Mouse (Mus musculus) layer of hippocampus, adult 2 months (tissue): ENCODE results near the gene Cntn3. TPM values are rescaled to one million over a fixed set of nuclear protein-coding genes. Genes with fewer than 3 reads are reported as not detected.

Source experiments
- DNase-seq, 2 experiments: peaks; one replicate each; pipeline ENCODE4 v3.0.0; 2022; ENCODE audit warnings: low spot score in 2 of 2
- H3K27ac ChIP-seq: fragments of 200-600 bp; 2 replicates; pipeline ENCODE4 v1.8.1; 2022
- H3K4me3 ChIP-seq: fragments of 200-600 bp; 2 replicates; pipeline ENCODE4 v1.8.1; 2022; ENCODE audit warnings: mild to moderate bottlenecking
- CTCF ChIP-seq: fragments of 200-600 bp; conservative IDR thresholded peaks from 2 replicates; pipeline ENCODE4 v1.8.1; 2022; ENCODE audit warnings: antibody characterized with exemption, mild to moderate bottlenecking, moderate library complexity
- total RNA-seq, 2 experiments: library from RNA; stranded (reverse); gene quantifications; 2 replicates each; pipeline ENCODE4 v1.2.3; 2021

Cntn3 gene
- total RNA-seq, 2 experiments from 2014 or later, result 12.1 to 13.7 TPM

DNA sequence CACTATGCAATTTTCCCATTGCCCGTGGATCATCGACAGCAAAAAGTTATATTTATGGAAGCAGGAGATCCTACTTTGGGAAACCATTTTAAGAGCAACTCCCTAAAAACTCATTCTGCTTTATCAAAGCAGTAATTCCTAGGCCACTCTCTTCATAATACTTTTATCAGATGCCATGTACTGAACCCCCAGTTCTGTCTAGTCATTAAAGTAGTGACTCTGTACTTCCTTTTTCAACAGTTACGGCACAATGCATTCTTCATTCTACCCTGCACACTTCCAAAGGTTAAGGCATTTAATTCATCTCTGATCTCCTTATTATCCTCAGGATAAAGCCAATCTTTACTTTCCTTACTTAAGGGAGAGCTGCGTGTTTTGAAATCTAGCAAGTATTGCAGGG lies 184.3 kb downstream of the Cntn3 start:
- no peak for DNase-seq

DNA sequence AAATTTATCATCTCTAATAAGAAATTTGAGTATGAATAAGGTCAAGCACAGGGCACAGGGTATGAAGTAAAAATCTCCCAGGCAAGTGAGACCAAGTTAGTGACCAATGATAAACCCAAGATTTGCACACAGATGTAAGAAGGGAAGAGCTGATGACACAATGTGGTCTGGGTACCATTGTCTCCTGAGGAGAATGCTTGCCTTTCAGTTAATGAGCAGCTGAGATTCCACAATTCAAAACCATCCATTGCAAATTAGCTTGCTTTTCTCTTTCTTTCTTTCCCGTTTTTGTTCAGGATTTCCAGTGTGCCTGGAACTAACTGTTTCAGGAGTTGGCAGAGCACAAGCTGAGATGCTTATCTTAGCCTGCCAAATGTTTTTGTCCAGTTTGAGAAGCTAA lies 200.8 kb downstream of the Cntn3 start:
- TF ChIP-seq CTCF, result no peak

More for the DNA sequence above, 184.3 kb downstream of the Cntn3 start:
- Histone ChIP-seq H3K4me3 (no peak overlapping the region), H3K27ac (no peak overlapping the region)
- no peak for TF ChIP-seq CTCF

DNA sequence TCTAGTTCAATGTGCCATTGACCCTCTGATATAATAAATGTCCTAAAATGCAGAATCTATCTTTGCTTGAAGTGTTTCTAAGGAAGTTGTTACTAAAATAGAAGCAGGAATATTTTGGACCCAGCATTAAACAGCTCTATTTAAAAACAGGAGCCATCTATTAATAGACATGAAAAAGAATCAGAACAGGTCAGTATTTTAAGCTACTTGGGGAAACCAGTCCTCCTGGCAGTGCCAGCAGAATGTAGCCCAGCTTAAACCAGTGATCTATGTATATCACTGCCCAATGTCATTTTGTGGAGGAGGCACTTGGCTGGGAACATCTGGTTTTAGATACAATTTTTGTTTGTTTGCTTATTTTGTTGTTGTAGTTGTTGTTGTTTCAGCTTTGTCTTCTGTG lies 209.0 kb downstream of the Cntn3 start:
- TF ChIP-seq CTCF, result no peak
- H3K27ac ChIP-seq, result peak overlapping the region; percentile 63
- DNase-seq, result no peak
- H3K4me3 ChIP-seq, result no peak overlapping the region

More for the DNA sequence above, 200.8 kb downstream of the Cntn3 start:
- no peak for DNase-seq
- no peak overlapping the region for H3K27ac ChIP-seq
- H3K4me3 ChIP-seq, result no peak overlapping the region

DNA sequence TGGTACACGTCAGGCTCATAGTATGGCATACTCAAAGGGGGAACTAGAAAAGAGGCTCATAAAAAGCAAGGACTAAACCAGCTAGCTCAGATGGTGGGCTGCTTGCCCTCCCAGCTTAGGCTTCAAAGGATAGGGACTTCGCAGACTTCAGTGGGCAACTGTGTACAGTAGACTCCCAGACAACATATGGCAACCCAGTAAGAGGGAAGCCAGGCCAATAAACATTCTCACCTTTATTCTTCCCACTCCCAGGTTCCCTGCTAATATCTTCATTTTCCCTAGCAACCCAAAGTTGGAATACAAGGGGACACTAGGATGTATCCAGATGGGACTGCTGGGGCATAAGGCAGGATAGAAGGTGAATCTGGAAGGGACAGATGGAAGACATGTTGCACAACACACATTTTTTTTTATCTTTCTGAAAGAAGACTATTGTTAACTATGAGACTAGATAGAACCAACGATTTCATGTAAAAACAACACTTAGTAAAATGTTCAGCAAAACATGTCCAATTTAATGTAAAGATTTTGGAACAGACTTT lies 209.5 kb downstream of the Cntn3 start:
- peak; percentile 45 to 49 for DNase-seq
- TF ChIP-seq CTCF, result no peak

DNA sequence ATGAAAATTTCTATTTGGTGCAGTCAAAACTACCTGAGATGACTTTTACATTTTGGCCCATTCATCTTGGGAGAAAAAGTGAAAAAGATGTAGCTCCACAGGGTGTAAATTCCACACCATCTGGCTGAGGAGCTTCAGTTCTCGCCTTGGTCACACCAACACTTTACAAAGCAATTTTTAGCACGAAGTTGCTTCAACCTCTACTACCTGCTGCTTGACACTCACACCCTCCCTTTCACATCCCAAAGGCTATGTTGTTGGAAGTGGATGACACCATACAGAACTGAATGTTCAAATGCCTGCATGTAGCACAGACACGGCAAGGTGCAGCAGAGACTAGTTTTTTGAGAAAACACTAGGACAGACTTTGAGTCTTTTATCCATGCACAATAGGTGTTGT lies 240.8 kb downstream of the Cntn3 start:
- DNase-seq, result no peak

More for the DNA sequence above, 209.5 kb downstream of the Cntn3 start:
- no peak overlapping the region for H3K4me3 ChIP-seq
- peak overlapping the region; percentile 63 for H3K27ac ChIP-seq

DNA sequence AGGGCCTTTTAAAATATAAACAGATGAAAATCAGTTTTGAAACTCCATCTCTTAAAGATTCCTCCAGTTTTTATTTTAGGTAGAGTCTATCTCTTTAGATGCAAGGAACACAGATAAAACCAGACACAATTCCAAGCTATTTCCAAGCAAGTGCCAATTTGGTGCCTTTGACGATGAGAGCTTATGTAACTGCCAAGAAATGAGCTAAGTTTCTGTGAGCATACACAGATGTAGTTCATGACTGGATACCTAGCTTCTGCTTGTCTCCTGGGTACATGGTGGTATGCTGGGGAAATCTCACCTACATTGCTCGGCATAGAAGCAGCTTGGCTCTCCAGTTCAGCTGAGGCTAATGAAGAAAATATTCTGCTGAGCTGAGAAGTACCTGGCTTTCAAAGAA lies 246.2 kb downstream of the Cntn3 start:
- no peak for DNase-seq
- H3K27ac ChIP-seq, result no peak overlapping the region
- no peak overlapping the region for H3K4me3 ChIP-seq
- no peak for TF ChIP-seq CTCF

More for the DNA sequence above, 240.8 kb downstream of the Cntn3 start:
- Histone ChIP-seq H3K27ac (no peak overlapping the region), H3K4me3 (no peak overlapping the region)
- TF ChIP-seq CTCF, result no peak

DNA sequence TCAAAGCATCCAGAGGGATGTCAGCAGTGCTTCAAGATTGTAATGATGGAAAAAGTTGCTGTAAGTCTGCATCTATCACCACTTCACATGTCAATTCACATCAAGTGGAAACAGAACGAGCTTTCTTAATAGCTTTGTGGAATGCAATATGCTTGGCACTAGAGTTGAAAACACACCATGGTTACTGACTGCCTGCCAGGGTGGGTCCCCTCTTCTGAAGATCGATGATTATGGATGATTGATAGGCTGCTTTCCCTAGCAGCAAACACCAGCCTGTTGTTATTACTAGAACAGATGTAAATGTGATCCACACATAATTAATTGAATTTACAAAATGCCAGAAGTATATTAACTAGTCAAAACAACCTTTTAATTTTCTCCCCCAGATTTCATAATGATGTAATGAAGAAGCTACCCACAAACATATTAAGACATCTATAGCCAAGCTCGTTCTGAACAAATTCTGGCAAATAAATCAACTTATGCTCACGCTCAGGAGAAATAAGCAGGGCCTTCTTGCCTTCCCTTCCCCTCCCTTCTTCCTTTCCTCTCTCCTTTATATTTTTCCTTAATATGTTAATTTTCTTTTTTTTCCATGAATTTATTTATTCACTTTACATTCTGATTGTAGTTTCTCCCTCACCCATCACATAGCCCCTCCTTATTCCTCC lies 250.2 kb downstream of the Cntn3 start:
- H3K27ac ChIP-seq, result no peak overlapping the region
- no peak for TF ChIP-seq CTCF
- DNase-seq, result peak; percentile 26 to 65
- no peak overlapping the region for H3K4me3 ChIP-seq

DNA sequence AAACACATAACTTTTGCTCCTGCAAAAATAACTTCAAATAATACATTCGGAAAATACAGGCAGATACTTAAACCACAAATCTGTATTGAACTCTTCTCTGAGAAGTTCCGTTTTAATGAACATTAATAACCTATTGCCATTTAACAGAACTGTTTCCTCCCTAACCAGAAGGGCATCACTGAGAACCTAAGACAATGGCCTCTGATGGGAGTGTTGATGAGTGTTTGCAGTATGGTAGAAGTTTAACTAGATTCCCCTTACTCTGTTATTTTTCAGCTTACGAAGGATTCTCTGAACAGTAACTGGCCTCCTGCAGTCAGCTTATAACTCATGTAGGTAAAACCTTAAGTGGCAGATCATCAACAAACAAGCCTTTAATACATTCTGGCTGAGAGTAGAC lies 253.1 kb downstream of the Cntn3 start:
- Histone ChIP-seq H3K4me3 (no peak overlapping the region), H3K27ac (no peak overlapping the region)
- no peak for DNase-seq
- TF ChIP-seq CTCF, result no peak

DNA sequence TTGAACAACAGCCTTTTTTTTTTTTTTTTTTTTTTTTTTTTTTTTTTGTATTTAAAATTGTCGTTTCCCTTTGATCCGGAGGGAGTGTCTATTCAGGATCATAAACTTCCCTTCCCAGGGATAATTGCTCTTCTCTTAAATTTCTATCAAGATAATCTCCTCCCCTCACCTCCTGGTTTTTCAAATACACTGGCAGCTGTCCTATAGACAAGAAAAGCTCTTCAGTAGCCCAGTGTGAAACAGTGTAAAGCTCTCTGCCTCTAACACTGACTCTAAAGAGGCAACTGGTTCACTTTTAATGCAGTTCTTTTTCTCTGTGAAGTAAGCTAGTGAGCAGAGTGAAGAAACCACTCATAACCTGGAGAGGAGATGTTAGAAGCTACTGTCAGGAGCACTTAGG lies 290.0 kb downstream of the Cntn3 start:
- no peak for DNase-seq
- TF ChIP-seq CTCF, result no peak
- no peak overlapping the region for H3K4me3 ChIP-seq

DNA sequence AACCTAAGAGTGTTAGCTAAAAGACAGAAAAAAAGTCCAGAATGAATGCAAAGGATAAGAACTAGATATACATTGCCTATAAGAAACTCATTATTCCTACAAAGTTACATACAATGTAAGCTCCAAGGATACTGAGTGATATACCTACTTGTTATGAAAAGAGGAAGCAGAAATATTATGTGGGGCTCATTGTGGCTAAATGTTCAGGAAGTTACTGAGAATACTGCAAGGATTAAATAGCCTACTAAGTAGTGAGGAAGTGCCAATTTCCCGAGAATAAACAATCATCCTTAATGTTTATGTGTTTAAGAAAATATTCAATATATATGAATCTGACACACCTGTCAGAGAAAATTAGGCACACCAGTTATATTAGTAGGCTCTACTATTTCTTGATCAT lies 341.9 kb downstream of the Cntn3 start:
- no peak overlapping the region for H3K4me3 ChIP-seq
- no peak for DNase-seq
- TF ChIP-seq CTCF, result no peak
- H3K27ac ChIP-seq, result no peak overlapping the region

More for the DNA sequence above, 290.0 kb downstream of the Cntn3 start:
- H3K27ac ChIP-seq, result no peak overlapping the region

DNA sequence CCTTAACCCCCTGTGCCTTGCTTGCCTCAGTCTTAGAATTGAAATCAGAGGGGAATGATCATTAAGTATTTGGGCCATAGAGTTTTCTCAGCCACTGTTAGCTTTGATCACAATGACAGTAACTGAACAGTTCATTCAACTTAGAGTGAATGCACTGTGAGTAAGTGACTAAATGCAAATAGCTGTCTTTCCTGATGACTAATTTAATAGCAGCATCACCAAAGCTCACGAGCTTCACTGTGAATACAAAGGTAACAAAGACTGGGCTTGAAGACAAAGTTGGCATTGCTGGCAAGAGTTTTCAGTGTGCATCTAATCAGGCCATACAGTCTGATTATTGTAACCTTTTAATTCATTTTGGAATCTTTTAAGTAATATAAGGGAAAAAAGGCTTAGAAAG lies 386.6 kb downstream of the Cntn3 start:
- TF ChIP-seq CTCF, result no peak
- Histone ChIP-seq H3K27ac (no peak overlapping the region), H3K4me3 (no peak overlapping the region)
- DNase-seq, result no peak

DNA sequence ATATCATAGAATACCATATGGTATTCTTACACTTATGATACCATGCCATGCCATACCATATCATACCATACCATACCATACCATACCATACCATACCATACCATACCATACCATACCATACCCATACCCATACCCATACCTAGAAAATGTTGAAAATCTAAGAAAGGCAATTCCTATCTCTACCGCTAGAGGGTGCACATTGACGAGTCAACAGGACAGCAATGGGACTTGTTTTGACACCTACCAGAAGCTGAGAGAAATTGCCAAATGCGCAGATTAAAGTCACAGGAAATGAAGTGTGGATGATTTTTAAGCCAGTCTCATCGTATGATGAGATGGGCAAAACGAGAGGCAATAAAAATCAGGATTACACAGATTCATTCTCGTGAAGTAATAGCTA lies 402.0 kb downstream of the Cntn3 start:
- TF ChIP-seq CTCF, result peak; percentile 78
- H3K4me3 ChIP-seq, result no peak overlapping the region
- peak; percentile 23 to 37 for DNase-seq
- no peak overlapping the region for H3K27ac ChIP-seq

DNA sequence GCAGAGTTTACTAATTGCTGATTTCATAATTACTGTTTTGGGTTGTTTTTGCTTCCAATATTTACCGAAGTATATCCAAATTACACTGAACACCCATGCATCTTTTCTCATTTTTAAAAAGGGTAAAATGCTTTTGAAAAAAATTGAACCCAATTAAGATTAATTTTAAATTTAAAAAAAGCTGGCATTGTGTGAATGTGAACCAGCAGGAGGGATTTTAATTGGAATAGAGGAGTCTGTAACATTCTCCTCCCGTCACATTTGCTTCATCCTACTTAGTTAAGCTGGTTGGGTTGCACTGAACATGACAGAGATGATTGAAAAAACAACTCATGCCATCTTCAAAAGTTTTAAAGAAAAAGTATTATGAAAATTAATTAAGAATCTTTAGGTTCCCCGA lies 411.7 kb downstream of the Cntn3 start:
- Histone ChIP-seq H3K27ac (no peak overlapping the region), H3K4me3 (no peak overlapping the region)
- TF ChIP-seq CTCF, result no peak
- no peak for DNase-seq

DNA sequence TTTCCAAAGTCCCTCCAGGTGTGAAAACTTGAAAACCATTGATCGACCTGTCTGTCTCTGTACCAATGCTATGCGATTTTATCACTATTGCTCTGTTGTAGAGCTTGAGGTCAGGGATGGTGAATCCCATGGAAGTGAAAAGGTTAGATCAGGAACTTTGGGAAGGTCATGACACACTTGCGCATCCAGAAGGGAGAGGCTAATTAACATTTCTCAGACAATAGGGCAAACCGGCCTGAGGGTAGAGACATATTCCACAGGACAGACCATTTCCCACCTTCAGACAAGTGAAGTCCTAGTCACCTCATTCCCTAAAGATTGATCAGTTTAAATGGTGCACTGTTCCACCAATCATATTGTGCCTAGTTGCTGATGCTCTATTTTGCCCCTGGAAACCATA lies 451.2 kb downstream of the Cntn3 start:
- no peak overlapping the region for H3K4me3 ChIP-seq
- DNase-seq, result no peak
- H3K27ac ChIP-seq, result no peak overlapping the region
- no peak for TF ChIP-seq CTCF

DNA sequence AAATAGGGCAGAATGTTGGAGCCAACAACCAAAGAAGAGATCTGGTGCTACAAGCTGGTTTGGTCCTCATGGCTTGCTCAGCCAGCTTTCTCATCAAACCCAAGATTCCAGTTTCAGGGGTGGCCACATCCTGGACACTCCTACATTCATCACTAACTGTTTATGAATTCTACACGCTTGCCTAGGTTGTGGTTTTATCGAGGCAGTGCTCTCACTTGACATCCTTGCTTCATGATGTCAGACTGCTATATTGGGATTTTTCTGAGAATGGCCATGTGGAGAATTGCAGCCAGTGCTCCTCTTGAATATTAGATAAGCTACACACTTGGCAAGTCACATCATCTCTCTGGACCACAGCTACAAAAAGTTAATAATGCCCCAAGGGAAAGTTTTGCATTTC lies 452.9 kb downstream of the Cntn3 start:
- DNase-seq, result no peak
- no peak for TF ChIP-seq CTCF
- Histone ChIP-seq H3K27ac (no peak overlapping the region), H3K4me3 (no peak overlapping the region)
